Mouse (Mus musculus): ENCODE measurements around the gene Trip12. TPM values are rescaled to one million over a fixed set of nuclear protein-coding genes. Genes with fewer than 3 reads are reported as not detected.

The Trip12 gene
- total and polyA plus RNA-seq, 2 experiments from 2014 or later = 28.4 to 92.8 TPM

DNA sequence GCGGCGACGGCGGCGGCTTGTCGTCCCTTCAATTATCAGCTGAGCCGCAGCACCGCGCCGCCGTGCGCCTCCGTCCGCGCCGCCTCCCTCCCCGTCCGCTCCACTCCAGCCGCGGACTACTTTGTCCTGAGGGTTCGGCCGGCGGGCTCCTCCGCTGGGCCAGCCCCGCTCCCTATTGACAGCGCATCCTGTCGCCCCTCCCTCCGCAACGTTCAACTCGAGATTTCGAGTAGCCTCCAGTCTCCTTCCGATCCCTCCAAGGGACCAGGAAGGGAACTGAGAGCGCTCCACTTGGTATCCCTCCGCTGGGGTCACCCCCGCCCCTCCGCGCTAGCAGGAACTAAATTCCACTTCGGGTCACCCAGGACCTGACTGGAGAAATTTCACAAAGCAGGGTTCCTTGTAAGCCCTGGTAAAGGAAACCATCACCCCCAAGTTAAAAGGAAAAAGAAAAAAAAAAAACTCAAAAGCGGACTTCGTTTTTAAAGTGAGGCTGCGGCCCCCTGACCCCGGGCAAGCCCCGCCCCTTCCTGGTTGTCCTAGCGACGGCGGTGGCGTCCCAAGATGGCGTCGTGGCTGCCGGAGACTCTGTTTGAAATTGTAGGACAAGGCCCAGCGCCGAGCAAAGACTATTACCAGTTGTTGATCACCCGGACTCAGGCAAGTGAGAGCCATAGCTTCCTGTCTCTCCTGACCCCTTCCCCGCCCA, 853 bp downstream of the Trip12 start, which contains the start of gene Fbxo36:
Gene Fbxo36, plus strand, starts transcription at position 533 of the 709 bp plus-strand sequence.
- no peaks in the 10 kb centered on the region for H3K27me3 ChIP-seq (ENCODE audit: insufficient read depth, low read length)
- peak within 1 kb of the TSS; percentile 96 for H3K27ac ChIP-seq
- H3K4me1 ChIP-seq (ENCODE audit: insufficient read depth, low read length) = peaks cover 4% of the 10 kb centered on the region; the same call in 1 of the 2 replicates
- no peak for TF ChIP-seq CTCF (IDR thresholded peaks at IDR 0.05; ENCODE audit: low read depth)
- ATAC-seq (peak; percentile 92), DNase-seq (ENCODE audit: low spot score) (peak; percentile 96)
- H3K9me3 ChIP-seq (ENCODE audit: low read length) = no peaks in the 10 kb centered on the region
- H3K4me2 ChIP-seq (ENCODE audit: low read depth, low read length) = peak within 1 kb of the TSS; percentile 84
- H3K36me3 ChIP-seq (ENCODE audit: insufficient read depth, low read length) = no peaks in the 10 kb centered on the region
- peak within 1 kb of the TSS; percentile 98 for H3K9ac ChIP-seq (replicated peaks; ENCODE audit: low read length)
- H3K4me3 ChIP-seq (ENCODE audit: low read length) = peak within 1 kb of the TSS; percentile 99
- WGBS = under 1% methylated on average over 54 of the region's 54 CpGs

DNA sequence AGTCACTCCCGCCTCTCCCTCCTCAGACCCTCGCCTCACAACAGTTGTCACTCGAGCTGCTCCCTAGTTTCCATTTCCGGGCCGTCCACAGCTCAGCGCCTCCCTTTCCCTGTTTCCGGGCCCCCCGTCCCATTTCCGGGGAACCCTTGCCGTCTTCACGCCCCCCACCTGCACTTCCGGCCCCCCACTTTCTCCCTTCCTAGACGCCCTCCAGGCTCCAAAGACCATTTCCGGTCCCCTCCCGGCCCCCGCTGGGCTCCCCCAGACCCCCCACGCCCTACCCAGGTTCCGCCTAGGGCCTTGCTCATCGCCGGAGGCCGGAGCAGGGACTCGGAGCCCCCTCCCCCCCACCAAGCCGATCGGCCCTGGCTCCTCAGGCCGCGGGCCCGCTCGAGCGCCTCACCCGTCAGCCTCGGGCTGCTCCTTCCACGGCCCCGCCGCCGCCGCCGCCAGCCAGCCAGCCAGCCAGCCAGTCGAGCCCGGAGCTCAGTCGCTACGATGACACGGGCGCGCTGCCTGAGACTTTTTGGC, 1.6 kb downstream of the Trip12 start:
- Histone ChIP-seq H3K36me3 (ENCODE audit: insufficient read depth, low read length) (no peaks in the 10 kb centered on the region), H3K9me3 (ENCODE audit: low read length) (no peaks in the 10 kb centered on the region), H3K27me3 (ENCODE audit: insufficient read depth, low read length) (no peaks in the 10 kb centered on the region), H3K4me3 (ENCODE audit: low read length) (peak overlapping the region; percentile 99), H3K27ac (peak overlapping the region; percentile 96), H3K4me2 (ENCODE audit: low read depth, low read length) (peak overlapping the region; percentile 84), H3K9ac (replicated peaks; ENCODE audit: low read length) (peak overlapping the region; percentile 98), H3K4me1 (ENCODE audit: insufficient read depth, low read length) (peaks cover 4% of the 10 kb centered on the region; the same call in 1 of the 2 replicates)
- no peak for TF ChIP-seq CTCF (IDR thresholded peaks at IDR 0.05; ENCODE audit: low read depth)
- WGBS = 2% methylated on average over 38 of the region's 44 CpGs
- ATAC-seq (peak; percentile 79), DNase-seq (ENCODE audit: low spot score) (peak; percentile 84)

DNA sequence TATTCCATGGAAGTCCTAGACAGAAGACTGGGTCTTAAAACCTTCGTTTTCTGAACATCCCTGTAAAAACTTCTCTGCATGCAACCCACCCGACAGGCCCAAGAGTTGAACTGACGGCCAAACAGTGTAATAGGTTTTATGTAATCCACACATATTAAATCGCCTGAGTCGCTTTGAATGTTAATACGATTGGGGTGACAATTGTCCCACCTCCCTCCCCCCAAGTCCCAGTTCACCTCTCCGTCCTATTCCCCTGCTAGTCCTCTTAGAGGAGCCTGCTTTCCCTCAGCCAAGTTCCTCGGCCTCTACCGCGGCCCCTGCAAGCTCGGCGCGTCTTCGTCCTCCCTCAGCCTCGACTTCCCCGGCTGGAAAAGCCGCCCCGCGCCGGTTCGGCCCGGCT, 2.2 kb downstream of the Trip12 start:
- H3K4me1 ChIP-seq (ENCODE audit: insufficient read depth, low read length) = peaks cover 4% of the 10 kb centered on the region; the same call in 1 of the 2 replicates
- under 1% methylated on average over 19 of the region's 22 CpGs for WGBS
- TF ChIP-seq CTCF (IDR thresholded peaks at IDR 0.05; ENCODE audit: low read depth) = no peak
- no peaks in the 10 kb centered on the region for H3K9me3 ChIP-seq (ENCODE audit: low read length)
- DNase-seq (ENCODE audit: low spot score) = peak; percentile 15
- H3K36me3 ChIP-seq (ENCODE audit: insufficient read depth, low read length) = no peaks in the 10 kb centered on the region
- peak overlapping the region; percentile 99 for H3K4me3 ChIP-seq (ENCODE audit: low read length)
- H3K4me2 ChIP-seq (ENCODE audit: low read depth, low read length) = peak overlapping the region; percentile 84
- peak overlapping the region; percentile 98 for H3K9ac ChIP-seq (replicated peaks; ENCODE audit: low read length)
- H3K27ac ChIP-seq = peak overlapping the region; percentile 96
- no peak; the same call in 1 of the 2 replicates for ATAC-seq
- no peaks in the 10 kb centered on the region for H3K27me3 ChIP-seq (ENCODE audit: insufficient read depth, low read length)

DNA sequence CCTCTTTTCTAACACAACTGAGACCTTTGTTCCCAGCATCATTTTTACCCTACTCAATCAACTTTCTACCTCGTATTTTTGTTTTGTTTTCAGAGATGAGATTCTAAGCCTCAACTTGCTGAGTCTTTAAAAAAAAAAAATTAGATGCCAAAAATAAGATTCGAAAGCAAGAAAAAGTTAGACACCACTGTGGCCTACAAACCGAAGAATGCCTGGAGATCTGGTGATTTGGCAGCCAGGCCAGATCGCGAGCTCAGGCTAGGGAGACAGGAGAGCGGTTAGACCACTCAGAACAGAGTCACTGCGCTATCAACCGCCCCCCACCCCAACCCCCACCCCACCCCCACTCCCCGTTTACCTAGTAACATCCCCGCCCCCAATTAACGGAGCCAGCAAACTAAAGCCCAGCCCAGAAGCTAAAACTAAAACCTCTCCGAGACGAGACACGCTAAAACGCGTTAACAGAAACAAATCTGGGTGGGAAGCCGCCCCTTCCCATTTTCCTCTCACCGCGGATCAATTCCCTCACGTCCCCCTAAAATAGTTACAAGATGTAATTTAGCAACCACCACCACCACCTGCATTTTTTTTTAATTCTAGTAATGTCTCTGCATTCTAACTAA, 2.7 kb downstream of the Trip12 start:
- H3K4me1 ChIP-seq (ENCODE audit: insufficient read depth, low read length) = peaks cover 4% of the 10 kb centered on the region; the same call in 1 of the 2 replicates
- peak overlapping the region; percentile 99 for H3K4me3 ChIP-seq (ENCODE audit: low read length)
- no peak for TF ChIP-seq CTCF (IDR thresholded peaks at IDR 0.05; ENCODE audit: low read depth)
- peak overlapping the region; percentile 84 for H3K4me2 ChIP-seq (ENCODE audit: low read depth, low read length)
- no peak for DNase-seq (ENCODE audit: low spot score)
- H3K9ac ChIP-seq (replicated peaks; ENCODE audit: low read length) = peak overlapping the region; percentile 98
- 8% methylated on average over 20 of the region's 20 CpGs for WGBS
- H3K9me3 ChIP-seq (ENCODE audit: low read length) = no peaks in the 10 kb centered on the region
- peak overlapping the region; percentile 96; the same call in 1 of the 2 replicates for H3K27ac ChIP-seq
- no peak for ATAC-seq
- no peaks in the 10 kb centered on the region for H3K36me3 ChIP-seq (ENCODE audit: insufficient read depth, low read length)
- no peaks in the 10 kb centered on the region for H3K27me3 ChIP-seq (ENCODE audit: insufficient read depth, low read length)

DNA sequence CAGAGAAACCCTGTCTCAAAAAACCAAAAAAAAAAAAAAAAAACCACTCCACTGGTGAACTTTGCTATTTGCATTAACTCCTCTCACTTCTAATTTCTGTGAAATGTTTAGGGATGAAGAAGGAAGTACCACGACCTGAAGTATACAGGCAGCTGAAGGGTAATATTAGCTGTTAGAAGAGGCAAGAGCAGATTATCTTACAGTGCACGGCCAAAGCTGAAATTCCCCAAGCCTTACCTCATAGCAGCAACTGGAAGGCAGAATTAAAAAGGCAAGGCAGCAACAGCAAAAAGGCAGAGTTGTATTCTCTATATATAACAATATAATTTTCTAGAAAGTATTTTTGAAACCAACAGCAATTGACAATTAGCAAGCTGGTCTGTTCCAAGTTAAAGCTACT, 15.2 kb downstream of the Trip12 start:
- Histone ChIP-seq H3K27me3 (ENCODE audit: insufficient read depth, low read length) (no peaks in the 10 kb centered on the region), H3K4me3 (ENCODE audit: low read length) (no peak overlapping the region), H3K27ac (no peak overlapping the region), H3K9ac (replicated peaks; ENCODE audit: low read length) (no peak overlapping the region), H3K4me1 (ENCODE audit: insufficient read depth, low read length) (no peaks in the 10 kb centered on the region), H3K36me3 (ENCODE audit: insufficient read depth, low read length) (no peaks in the 10 kb centered on the region), H3K9me3 (ENCODE audit: low read length) (no peaks in the 10 kb centered on the region), H3K4me2 (ENCODE audit: low read depth, low read length) (no peak overlapping the region)
- TF ChIP-seq CTCF (IDR thresholded peaks at IDR 0.05; ENCODE audit: low read depth) = no peak
- 82% methylated on average over 2 of the region's 2 CpGs for WGBS
- DNase-seq (ENCODE audit: low spot score) (no peak), ATAC-seq (no peak)

DNA sequence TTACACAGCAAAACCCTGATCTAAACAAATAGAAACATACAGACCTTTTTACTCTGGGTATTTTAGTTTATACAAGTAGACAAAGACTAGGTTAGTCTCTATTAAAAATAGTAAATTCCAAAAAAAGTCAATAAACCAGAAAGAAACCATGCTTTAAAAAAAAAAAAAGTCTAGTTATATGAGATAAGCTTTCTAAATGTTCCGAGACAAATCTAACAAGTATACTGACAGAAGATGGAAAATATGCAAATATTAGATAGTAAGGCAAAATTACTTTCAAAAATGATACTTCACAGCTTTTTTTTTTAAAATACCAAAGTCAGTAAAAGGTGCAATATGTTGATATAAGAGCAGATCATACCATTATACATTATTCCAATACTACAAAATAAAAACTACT, 22.7 kb downstream of the Trip12 start:
- no peak overlapping the region for H3K27ac ChIP-seq
- H3K9ac ChIP-seq (replicated peaks; ENCODE audit: low read length) = no peak overlapping the region
- no peak overlapping the region for H3K4me3 ChIP-seq (ENCODE audit: low read length)
- no peak for TF ChIP-seq CTCF (IDR thresholded peaks at IDR 0.05; ENCODE audit: low read depth)
- H3K4me2 ChIP-seq (ENCODE audit: low read depth, low read length) = no peak overlapping the region
- no peaks in the 10 kb centered on the region for H3K27me3 ChIP-seq (ENCODE audit: insufficient read depth, low read length)
- WGBS = 93% methylated on average over 1 of the region's 1 CpGs
- no peak for DNase-seq (ENCODE audit: low spot score)
- no peaks in the 10 kb centered on the region for H3K9me3 ChIP-seq (ENCODE audit: low read length)
- no peaks in the 10 kb centered on the region for H3K36me3 ChIP-seq (ENCODE audit: insufficient read depth, low read length)
- no peaks in the 10 kb centered on the region for H3K4me1 ChIP-seq (ENCODE audit: insufficient read depth, low read length)
- no peak for ATAC-seq

All from hindbrain, postnatal 0 days (tissue).